Mouse (Mus musculus) midbrain, embryonic 11.5 days (tissue): ENCODE measurements around the gene Tcerg1l. TPM values are rescaled to one million over a fixed set of nuclear protein-coding genes. Genes with fewer than 3 reads are reported as not detected.

Experiments used
- ATAC-seq: fragments of 200-750 bp; cut with Nextera tagmentation; 2 replicates; pipeline ENCODE4 v1.8.0; 2017; ENCODE audit warnings: moderate TSS enrichment, moderate library complexity; ENCODE audit not compliant: low FRiP score
- DNase-seq: peaks from one replicate; pipeline ENCODE4 v3.0.0; 2015; ENCODE audit warnings: low spot score; ENCODE audit errors: missing footprints
- H3K27ac ChIP-seq: fragments of 300-500 bp; sonication (generic); 2 replicates; pipeline ENCODE4 v1.5.1; 2014; ENCODE audit warnings: low read depth, low read length
- H3K27me3 ChIP-seq: fragments of 300-500 bp; sonication (generic); 2 replicates; pipeline ENCODE4 v1.6.1; 2014; ENCODE audit warnings: mild to moderate bottlenecking, low read length, moderate library complexity, mixed read lengths; ENCODE audit not compliant: control insufficient read depth, insufficient read depth
- H3K36me3 ChIP-seq: fragments of 300-500 bp; sonication (generic); 2 replicates; pipeline ENCODE4 v1.6.1; 2014; ENCODE audit warnings: mild to moderate bottlenecking, low read length, moderate library complexity, mixed read lengths; ENCODE audit not compliant: control insufficient read depth, insufficient read depth
- H3K4me1 ChIP-seq: fragments of 300-500 bp; sonication (generic); 2 replicates; pipeline ENCODE4 v1.6.1; 2014; ENCODE audit warnings: low read length; ENCODE audit not compliant: control insufficient read depth, insufficient read depth
- H3K4me2 ChIP-seq: fragments of 300-500 bp; sonication (generic); 2 replicates; pipeline ENCODE4 v1.6.1; 2014; ENCODE audit warnings: mild to moderate bottlenecking, moderate library complexity
- H3K4me3 ChIP-seq: fragments of 300-500 bp; sonication (generic); 2 replicates; pipeline ENCODE4 v1.5.1; 2014; ENCODE audit warnings: low read depth, low read length
- H3K9ac ChIP-seq: fragments of 300-500 bp; sonication (generic); 2 replicates; pipeline ENCODE4 v1.6.1; 2014; ENCODE audit warnings: low read length
- H3K9me3 ChIP-seq: fragments of 300-500 bp; sonication (generic); 2 replicates; pipeline ENCODE4 v1.6.1; 2016; ENCODE audit warnings: low read length; ENCODE audit not compliant: control insufficient read depth
- WGBS: fragments of 180-500 bp; shearing (Covaris S2); extraction: QIAGEN DNeasy Blood & Tissue Kit; methylation state at CpG from one replicate; pipeline ENCODE4 v1.1.7; 2014; 5-methylcytosine and 5-hydroxymethylcytosine counted together
- polyA plus RNA-seq: library from polyadenylated mRNA; unstranded; fragments of >200 nt; fragmentation: Nextera tagmentation; extraction: Ambion mirVana; gene quantifications from 2 replicates; pipeline ENCODE4 v1.2.1, GENCODE M21; 2014

Tcerg1l gene
- polyA plus RNA-seq, result 3.4 and 3.5 TPM in 2 replicates

GRCm38 (mm10) chr7:138397485-138398181 lies at the start of gene Tcerg1l:
Gene Tcerg1l, minus strand, starts transcription at chr7:138397730.
- peak; percentile 93 for DNase-seq
- Histone ChIP-seq H3K4me2 (peak within 1 kb of the TSS; percentile 100), H3K9ac (peak within 1 kb of the TSS; percentile 61), H3K4me1 (peaks cover 3% of the 10 kb centered on the region; the same call in 1 of the 2 replicates), H3K27ac (no peak within 1 kb of the TSS), H3K4me3 (peak within 1 kb of the TSS; percentile 63), H3K36me3 (no peaks in the 10 kb centered on the region), H3K9me3 (no peaks in the 10 kb centered on the region), H3K27me3 (peaks cover 6% of the 10 kb centered on the region)
- WGBS, result under 1% methylated on average over 53 of the region's 76 CpGs
- ATAC-seq, result peak; percentile 90

GRCm38 (mm10) chr7:138442096-138442495 lies 44.6 kb upstream of the Tcerg1l start:
- no peaks in the 10 kb centered on the region for H3K4me1 ChIP-seq
- no peak overlapping the region for H3K4me3 ChIP-seq
- no peak overlapping the region for H3K9ac ChIP-seq
- WGBS, result 75% methylated on average over 4 of the region's 4 CpGs
- DNase-seq (no peak), ATAC-seq (no peak)
- H3K36me3 ChIP-seq, result no peaks in the 10 kb centered on the region
- H3K27me3 ChIP-seq, result no peaks in the 10 kb centered on the region
- no peak overlapping the region for H3K27ac ChIP-seq
- no peaks in the 10 kb centered on the region for H3K9me3 ChIP-seq
- no peak overlapping the region for H3K4me2 ChIP-seq

GRCm38 (mm10) chr7:138432541-138432940 lies 35.0 kb upstream of the Tcerg1l start:
- H3K4me3 ChIP-seq, result no peak overlapping the region

GRCm38 (mm10) chr7:138431456-138431855 lies 33.9 kb upstream of the Tcerg1l start:
- DNase-seq, result no peak
- Histone ChIP-seq H3K36me3 (no peaks in the 10 kb centered on the region), H3K4me1 (0 out of 2 replicates have a peak, but pooled peaks cover 4% of the 10 kb centered on the region), H3K27ac (no peak overlapping the region), H3K4me3 (no peak overlapping the region), H3K9me3 (no peaks in the 10 kb centered on the region), H3K4me2 (no peak overlapping the region), H3K9ac (no peak overlapping the region), H3K27me3 (no peaks in the 10 kb centered on the region)
- ATAC-seq, result no peak

More at GRCm38 (mm10) chr7:138432541-138432940, 35.0 kb upstream of the Tcerg1l start:
- H3K27me3 ChIP-seq, result no peaks in the 10 kb centered on the region
- H3K36me3 ChIP-seq, result no peaks in the 10 kb centered on the region
- no peak overlapping the region for H3K27ac ChIP-seq
- DNase-seq (no peak), ATAC-seq (no peak)
- H3K9me3 ChIP-seq, result no peaks in the 10 kb centered on the region
- H3K4me1 ChIP-seq, result 0 out of 2 replicates have a peak, but pooled peaks cover 4% of the 10 kb centered on the region
- H3K4me2 ChIP-seq, result no peak overlapping the region
- H3K9ac ChIP-seq, result no peak overlapping the region
- 79% methylated on average over 4 of the region's 4 CpGs for WGBS

- Histone ChIP-seq H3K27me3 (no peaks in the 10 kb centered on the region), H3K27ac (no peak overlapping the region), H3K9ac (no peak overlapping the region), H3K4me2 (no peak overlapping the region), H3K36me3 (no peaks in the 10 kb centered on the region), H3K4me3 (no peak overlapping the region), H3K4me1 (0 out of 2 replicates have a peak, but pooled peaks cover 4% of the 10 kb centered on the region), H3K9me3 (no peaks in the 10 kb centered on the region)
- 68% methylated on average over 7 of the region's 7 CpGs for WGBS
- DNase-seq (no peak), ATAC-seq (no peak)
These were observed 32.4 kb upstream of the Tcerg1l start for GRCm38 (mm10) chr7:138429916-138430315.

GRCm38 (mm10) chr7:138428826-138429225 lies 31.3 kb upstream of the Tcerg1l start:
- 38% methylated on average over 1 of the region's 1 CpGs for WGBS
- Histone ChIP-seq H3K27ac (no peak overlapping the region), H3K27me3 (no peaks in the 10 kb centered on the region), H3K9me3 (no peaks in the 10 kb centered on the region), H3K36me3 (no peaks in the 10 kb centered on the region), H3K4me1 (0 out of 2 replicates have a peak, but pooled peaks cover 4% of the 10 kb centered on the region), H3K9ac (no peak overlapping the region), H3K4me2 (no peak overlapping the region), H3K4me3 (no peak overlapping the region)
- DNase-seq (no peak), ATAC-seq (no peak)

GRCm38 (mm10) chr7:138427441-138427840 lies 29.9 kb upstream of the Tcerg1l start:
- WGBS, result 60% methylated on average over 3 of the region's 3 CpGs

GRCm38 (mm10) chr7:138413496-138413895 lies 16.0 kb upstream of the Tcerg1l start:
- H3K27ac ChIP-seq, result no peak overlapping the region
- no peaks in the 10 kb centered on the region for H3K36me3 ChIP-seq
- no peak overlapping the region for H3K4me3 ChIP-seq
- H3K4me1 ChIP-seq, result no peaks in the 10 kb centered on the region
- no peaks in the 10 kb centered on the region for H3K9me3 ChIP-seq
- H3K4me2 ChIP-seq, result no peak overlapping the region
- no peak for ATAC-seq
- H3K9ac ChIP-seq, result no peak overlapping the region
- no peak for DNase-seq
- no peaks in the 10 kb centered on the region for H3K27me3 ChIP-seq
- WGBS, result 82% methylated on average over 5 of the region's 5 CpGs

More at GRCm38 (mm10) chr7:138427441-138427840, 29.9 kb upstream of the Tcerg1l start:
- H3K9ac ChIP-seq, result no peak overlapping the region
- no peak for ATAC-seq
- no peak overlapping the region for H3K4me2 ChIP-seq
- H3K36me3 ChIP-seq, result no peaks in the 10 kb centered on the region
- H3K27me3 ChIP-seq, result no peaks in the 10 kb centered on the region
- H3K9me3 ChIP-seq, result no peaks in the 10 kb centered on the region
- H3K4me1 ChIP-seq, result 0 out of 2 replicates have a peak, but pooled peaks cover 4% of the 10 kb centered on the region
- DNase-seq, result no peak
- no peak overlapping the region for H3K27ac ChIP-seq
- H3K4me3 ChIP-seq, result no peak overlapping the region

GRCm38 (mm10) chr7:138401641-138402040 lies 4.1 kb upstream of the Tcerg1l start:
- no peak for ATAC-seq
- no peak overlapping the region for H3K27ac ChIP-seq
- H3K9me3 ChIP-seq, result no peaks in the 10 kb centered on the region
- 92% methylated on average over 5 of the region's 5 CpGs for WGBS
- H3K9ac ChIP-seq, result no peak overlapping the region
- H3K4me2 ChIP-seq, result no peak overlapping the region
- H3K27me3 ChIP-seq, result peaks cover 3% of the 10 kb centered on the region
- H3K36me3 ChIP-seq, result no peaks in the 10 kb centered on the region
- no peak for DNase-seq
- no peak overlapping the region for H3K4me3 ChIP-seq
- peaks cover 3% of the 10 kb centered on the region; the same call in 1 of the 2 replicates for H3K4me1 ChIP-seq
